Mouse (Mus musculus) heart, adult 2 months (tissue): Measurements from ENCODE around the gene Mrps2.

Source experiments
- CTCF ChIP-seq: fragments of 200-600 bp; IDR thresholded peaks from 2 replicates; pipeline ENCODE4 v1.8.1; 2022; ENCODE audit warnings: antibody characterized with exemption, mild to moderate bottlenecking, moderate library complexity
- EP300 ChIP-seq: fragments of 200-500 bp; IDR thresholded peaks from 2 replicates; pipeline ENCODE4 v1.6.1; 2011; ENCODE audit warnings: low read depth, low read length, control low read depth; ENCODE audit not compliant: insufficient read depth
- POLR2A ChIP-seq: fragments of 200-500 bp; IDR thresholded peaks from 2 replicates; pipeline ENCODE4 v1.6.1; 2011; ENCODE audit warnings: mild to moderate bottlenecking, low read depth, low read length, control low read depth; ENCODE audit not compliant: insufficient read depth

GRCm38 (mm10) chr2:28506291-28506690 lies 38.4 kb downstream of the Mrps2 start:
- TF ChIP-seq CTCF (no peak), POLR2A (no peak), EP300 (no peak)
